Mouse (Mus musculus) megakaryocyte progenitor cell, adult 5-6 weeks (primary cell): ENCODE results near the gene Serp1. TPM values are rescaled to one million over a fixed set of nuclear protein-coding genes. Genes with fewer than 3 reads are reported as not detected.
A peak's percentile ranks its signal among the peaks of the same experiment; 100 is the strongest.

Experiments used
- ATAC-seq: replicated peaks from 2 replicates; pipeline ENCODE4 v1.8.0; 2016; ENCODE audit warnings: mild to moderate bottlenecking, moderate TSS enrichment, inconsistent platforms; ENCODE audit not compliant: poor library complexity
- total RNA-seq, 2 experiments: library from RNA; stranded (forward) in 1 of 2; stranded (reverse) in 1 of 2; fragments of 157-497, 149-512 nt in 1 of 2; fragments of 200-1000 nt in 1 of 2; gene quantifications; 2 replicates each; pipeline versions ENCODE4 v1.2.3 to v1.2.4; 2015 to 2017

Serp1 gene
- 130 and 146 TPM in 2 replicates for total RNA-seq (2015)
- total RNA-seq (2017): 136 and 145 TPM in 2 replicates

DNA sequence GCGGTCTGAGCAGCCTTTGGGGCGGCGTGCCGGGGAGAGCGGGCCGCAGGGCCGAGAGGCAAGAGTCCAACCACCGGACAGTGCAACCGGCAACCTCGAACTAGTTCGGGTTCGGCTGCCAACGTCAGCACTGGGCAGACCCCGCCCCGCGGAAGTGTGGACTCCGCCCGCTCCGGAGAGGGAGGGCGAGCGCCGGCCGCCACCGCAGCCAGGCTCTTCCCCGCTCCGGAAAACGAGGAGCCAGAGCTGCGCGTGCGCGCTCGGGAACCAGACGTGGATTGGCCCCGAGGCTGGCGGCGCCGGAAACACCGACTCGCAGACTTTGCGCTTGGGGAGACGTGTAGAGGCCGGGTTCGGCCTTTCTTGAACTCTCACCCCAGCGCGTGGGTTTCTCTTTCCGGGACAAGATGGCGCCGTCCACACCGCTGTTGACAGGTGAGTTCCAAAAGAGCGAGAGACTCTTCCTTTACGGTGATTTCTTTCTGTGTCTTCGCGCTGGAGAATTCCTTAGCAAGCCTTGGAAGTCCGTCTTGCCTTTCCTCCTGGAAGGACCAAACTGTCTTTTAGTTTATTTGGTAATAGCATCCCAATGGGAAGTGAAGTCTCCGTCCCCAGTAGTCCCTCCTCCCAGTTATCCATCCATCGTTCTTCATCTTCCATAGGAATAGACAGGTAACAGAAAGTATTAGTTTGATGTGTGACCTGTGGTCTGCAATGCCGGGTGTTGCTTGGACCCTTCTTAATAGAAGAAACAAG is at the start of gene Serp1, which contains the start of gene Eif2a:
Gene Serp1, minus strand, starts transcription at position 241 of the 756 bp plus-strand sequence.
Gene Eif2a, plus strand, starts transcription at position 170 of the 756 bp plus-strand sequence.
- peak; percentile 95 for ATAC-seq

DNA sequence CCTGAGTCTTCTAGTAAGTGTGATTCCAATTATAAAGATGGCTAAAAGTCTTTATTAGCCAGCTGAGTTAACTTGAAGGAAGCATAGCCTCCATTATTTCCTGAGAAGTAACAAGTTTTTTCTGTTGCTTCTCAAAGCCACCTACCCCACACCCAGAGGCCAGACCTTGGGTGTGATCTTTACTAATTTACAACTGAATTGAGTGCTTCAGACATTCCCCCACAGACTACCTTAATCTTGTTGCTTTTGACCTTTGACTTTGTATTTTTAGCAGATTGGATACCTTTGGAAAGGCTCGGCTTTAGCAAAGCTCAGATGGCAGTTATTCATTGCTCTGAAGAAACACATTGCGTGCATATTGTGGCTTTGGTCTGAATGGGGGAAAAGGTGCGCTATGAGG is 45.1 kb upstream of the Serp1 start:
- ATAC-seq: no peak

DNA sequence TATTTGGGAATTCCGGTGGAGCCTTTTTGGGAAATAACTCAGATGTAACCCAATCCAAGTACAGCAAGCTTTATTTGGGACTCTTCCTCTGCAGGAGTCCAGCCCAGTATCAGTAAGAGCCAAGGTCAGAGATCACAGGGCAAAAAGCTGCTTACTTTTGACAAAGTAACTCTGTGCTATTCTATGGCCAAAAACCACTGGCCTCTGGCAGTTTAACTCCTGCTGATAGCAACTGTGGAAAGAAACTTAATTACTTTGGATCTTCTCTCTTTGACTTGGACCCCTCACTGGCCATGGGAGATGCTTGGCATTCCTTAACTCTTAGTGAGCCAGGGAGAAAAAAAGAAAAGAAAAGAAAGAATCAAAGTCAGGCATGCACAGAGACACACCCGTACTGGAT is 35.7 kb upstream of the Serp1 start:
- ATAC-seq: no peak

DNA sequence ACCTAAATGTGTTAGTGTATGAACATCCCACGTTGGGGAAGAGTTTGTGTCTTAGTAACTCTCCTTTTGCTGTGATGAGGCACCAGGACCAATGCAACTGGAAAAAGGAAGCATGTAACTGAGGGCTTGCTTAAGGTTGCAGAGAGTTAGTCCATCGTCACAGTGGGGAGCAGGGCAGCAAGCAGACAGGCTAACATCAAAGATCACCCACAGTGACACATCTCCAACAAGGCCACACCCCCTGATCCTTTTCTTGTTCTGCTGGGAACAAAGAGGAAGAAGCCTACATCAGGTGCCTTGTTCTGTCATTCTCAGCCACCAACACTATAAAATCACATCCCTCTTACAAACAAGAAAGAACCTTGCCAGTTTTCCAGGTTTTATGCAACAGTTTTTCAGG is 34.2 kb upstream of the Serp1 start:
- peak; percentile 68 for ATAC-seq

DNA sequence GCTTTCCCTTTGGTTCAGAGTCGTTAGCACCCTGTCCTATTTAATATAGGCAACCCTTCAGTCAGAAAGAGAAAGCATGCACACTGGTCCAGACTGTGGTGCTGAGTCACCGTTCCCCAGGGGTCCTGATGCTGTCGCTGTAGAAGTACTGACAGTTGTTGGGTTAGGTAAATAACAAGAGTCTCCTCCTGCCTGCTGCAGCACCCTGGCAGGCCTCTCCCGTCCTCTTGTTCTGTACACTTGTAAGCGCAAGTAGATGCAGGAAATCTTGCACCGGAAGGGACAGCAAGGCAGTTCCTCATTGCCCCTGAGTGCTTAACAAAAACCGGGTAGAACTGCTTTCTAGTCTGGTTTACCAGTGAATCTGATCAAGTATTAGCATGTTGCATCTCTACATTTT is 31.0 kb upstream of the Serp1 start:
- ATAC-seq: peak; percentile 54; the same call in 1 of the 2 replicates

DNA sequence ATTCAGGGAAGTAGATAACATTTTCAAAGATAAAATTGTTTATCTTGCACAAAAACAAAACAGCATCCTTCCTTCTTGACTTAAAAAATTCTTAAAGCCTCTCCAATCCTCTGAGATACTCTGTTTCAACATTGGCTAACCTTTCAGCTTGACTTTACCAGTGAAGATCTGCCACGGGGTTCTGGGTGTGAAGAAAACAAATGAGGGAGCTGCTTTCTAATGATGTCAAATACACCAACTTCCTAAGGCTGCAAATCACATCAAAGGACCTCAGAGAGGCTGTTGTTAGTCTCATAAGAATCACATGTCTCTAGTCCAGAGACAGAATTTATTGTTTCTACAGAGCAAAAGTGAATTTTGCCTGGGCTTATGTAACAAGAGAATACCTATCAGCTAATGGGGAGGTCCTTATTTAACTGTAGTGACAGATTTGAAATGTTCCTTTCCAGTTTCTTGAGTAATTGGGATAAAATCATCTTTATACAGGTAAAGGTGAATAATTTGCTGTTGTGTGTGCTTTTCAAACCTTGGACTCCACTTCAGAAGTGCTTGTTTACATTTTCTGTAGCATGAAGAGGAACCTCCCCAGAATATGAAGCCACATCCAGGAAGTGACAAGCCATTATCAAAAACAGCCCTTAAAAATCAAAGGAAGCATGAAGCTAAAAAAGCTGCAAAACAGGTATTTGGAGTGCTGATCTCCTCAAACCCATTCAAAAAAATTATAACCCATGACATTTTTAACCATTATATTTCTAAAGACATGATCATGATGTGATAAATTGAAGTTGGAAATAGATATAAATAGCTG is 26.5 kb upstream of the Serp1 start:
- no peak for ATAC-seq

DNA sequence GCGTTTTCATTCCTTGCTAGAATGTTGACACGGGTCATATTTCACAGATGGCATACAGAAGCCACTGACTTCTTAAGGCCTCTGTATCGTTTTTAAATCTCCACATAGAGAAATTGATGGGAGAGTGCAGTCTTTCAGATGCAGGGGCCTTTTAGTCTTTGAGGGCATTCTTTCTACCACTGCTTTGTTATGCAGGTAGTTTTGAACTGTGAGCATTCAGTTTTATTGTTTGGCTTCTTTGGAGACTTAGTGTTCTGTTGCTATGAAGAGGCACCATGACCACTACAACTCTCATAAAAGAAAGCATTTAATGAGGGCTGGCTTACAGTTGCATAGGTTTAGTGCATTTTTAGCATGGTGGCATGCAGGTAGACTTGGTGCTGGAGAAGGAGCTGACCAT is 10.9 kb upstream of the Serp1 start:
- ATAC-seq: no peak

DNA sequence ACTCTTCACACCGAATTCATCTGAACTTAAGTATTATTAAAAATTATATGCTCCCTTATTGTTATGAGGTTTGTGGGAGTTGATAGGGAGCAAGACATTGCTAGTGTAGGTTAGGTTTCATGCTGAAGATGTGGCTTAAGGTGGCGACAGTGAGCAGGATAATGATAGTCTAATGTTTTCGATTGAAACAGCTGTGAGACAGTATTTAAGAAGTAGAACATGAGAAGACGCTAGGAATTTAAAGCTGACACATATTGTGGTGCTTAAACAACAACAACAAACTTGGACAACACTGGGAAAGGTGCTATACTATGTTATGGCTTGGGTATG is 681 bp upstream of the Serp1 start:
- no peak for ATAC-seq

DNA sequence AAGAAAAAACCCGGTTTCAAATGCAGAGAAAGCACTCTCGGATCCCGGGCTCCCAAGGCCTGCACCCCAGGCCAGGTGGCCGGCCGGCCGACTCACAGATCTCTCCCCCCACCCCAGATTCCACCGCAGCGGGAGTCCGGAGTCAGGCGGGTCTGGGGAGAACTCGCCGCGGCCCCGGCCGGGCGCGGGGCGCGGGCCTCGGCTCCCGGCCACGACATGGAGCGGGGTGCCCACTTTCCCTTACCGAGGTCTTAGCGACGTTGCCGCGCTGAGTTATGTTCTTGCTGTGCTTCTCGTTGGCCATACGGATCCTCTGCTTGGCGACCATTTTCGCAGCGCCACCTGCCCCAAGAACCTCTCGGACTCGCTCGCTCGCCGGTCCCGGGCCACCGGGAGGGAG is 526 bp downstream of the Serp1 start:
- peak; percentile 3; the same call in 1 of the 2 replicates for ATAC-seq

DNA sequence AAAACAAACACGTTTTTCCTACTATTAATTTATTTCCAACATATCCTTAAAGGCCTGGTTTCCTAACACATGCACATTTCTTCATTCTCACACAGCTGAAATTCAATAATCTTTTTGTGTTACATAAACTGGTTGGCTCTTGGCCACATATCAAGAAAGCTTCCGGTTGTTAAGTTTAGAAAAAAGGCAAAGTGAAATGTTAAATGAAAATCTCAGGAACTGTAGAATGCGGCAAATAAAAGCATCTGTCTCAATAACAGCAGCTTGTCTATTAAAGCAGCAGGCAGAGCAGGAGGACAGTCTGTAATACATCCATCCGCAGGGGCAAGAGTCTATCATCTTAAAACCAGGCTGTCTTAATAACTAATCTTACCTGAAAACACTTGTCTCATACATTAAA is 1.4 kb downstream of the Serp1 start:
- ATAC-seq: no peak

DNA sequence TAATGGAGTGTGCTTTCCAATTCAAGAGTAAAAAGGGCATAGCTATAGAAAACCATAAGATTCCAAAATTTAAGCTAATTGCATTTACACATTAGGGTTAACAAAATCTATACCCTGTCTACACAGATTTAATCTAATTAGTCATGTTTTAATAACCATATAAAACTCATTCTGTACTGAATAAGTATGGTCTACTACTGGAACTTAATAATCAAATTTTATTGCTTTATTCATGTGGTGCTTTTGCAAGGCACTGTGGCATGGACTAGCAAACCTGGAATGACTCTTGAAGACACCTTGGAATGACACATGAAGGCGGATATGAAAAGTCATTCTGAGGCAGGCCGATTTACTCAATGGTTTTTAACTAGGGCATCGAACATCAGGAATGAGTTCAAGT is 2.3 kb downstream of the Serp1 start:
- no peak for ATAC-seq

DNA sequence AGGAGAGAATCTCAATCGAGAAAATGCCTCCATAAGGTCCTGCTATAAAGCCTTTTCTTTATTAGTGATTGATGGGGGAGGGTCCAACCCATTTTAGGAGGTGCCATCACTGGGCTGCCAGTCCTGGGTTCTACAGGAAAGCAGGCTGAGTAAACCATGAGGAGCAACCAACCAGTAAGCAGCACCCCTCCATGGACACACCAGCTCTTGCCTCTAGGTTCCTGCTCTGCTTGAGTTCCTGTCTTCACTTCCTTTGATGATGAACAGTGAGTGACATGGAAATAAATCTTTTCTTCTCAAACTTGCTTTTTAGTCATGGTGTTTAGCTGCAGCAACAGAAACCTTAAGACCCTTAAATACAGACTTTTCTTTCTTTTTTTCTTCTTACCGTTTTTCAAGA is 4.3 kb downstream of the Serp1 start:
- no peak for ATAC-seq

DNA sequence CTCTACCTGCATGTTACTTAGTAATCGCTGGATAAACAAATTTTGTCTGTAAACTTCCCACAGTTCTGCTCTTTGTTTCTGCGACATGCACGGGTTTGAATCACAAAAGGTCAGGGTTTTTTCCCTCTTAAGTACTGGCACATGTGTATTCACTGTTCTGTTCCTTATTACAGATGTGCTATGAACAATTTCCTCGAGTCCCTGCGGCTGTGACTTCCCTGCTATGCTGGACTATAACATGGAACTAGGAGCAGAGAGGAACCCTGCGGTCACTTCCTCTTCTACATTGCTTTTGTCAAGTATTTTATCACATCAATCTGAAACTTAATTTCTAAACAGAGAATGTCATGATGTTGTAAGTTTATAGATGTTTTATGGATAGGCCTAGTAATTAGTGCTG is 5.4 kb downstream of the Serp1 start:
- ATAC-seq: peak; percentile 45

DNA sequence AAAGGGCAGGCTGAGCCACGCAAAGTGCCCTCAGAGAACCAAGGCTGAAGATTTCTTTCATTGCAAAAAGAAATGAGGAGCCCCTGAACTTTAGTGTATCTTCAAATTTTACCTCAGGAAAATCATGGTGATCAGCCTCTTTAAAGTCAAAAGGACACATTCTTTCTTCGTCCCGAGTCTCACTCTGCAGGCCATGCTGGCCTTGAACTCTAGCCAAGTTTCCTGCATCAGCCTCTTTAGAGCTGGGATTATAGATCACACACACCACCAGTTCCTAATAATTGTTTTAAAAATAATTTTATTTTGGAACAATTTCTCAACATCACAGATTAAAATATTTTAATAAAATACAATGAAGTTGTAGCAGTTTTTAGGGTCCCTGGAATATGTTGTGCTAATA is 6.2 kb downstream of the Serp1 start:
- no peak for ATAC-seq

DNA sequence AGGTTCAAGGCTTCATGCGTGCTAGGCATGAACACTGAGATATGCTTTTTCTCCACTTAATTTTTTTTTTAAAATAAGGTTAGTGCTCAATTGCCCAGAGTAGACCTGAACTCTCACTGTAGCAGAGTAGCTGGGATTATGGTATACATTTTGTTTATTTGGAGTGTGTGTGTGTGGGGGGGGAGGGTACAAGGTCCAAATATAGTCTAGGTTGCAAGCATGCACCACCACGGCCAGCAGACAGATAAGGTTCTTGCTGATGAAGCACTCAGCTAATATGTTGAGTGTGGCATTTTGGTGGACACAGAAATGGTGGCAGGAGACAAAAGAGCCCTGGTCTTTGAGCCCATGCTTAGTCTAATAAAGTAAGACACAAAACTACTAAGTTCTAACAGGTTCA is 6.7 kb downstream of the Serp1 start:
- ATAC-seq: no peak

DNA sequence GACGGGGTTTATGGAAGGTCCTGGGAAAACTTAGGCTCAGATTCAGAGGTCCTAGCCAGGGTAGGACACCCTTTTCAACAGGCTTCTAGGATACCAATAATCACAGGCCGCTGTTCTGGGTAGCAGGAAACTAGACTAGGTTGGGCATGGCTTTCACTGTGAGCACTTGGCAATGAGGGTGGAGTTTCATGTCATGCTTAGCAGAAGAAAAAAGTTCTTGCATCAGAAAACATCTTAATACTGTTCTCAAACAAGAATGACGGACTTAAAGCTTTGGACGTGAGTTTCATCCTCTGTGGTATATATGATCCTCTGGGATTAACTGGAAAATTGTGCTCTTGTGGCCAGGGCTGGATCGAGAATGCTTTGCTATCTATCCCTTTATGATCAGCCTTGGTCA is 7.9 kb downstream of the Serp1 start:
- ATAC-seq: no peak

DNA sequence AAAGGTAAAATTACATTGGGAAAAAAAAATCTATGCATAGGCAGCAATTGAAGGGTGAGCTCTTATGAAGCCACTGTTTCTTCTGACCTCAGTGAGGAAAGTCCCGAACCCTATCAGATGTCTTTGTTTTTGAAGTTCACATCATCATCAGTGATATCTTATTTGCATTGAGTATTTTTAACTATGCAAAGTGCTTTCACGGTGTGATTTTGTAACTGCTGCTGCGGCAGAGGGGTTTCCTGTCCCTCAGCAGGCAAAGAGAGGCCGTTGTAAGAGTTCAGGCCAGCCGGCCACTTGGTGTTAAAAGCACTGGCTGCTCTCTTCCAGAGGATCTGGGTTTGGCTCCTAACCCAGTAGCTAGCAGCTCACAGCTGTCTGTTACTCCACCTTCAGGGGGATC is 8.4 kb downstream of the Serp1 start:
- ATAC-seq: peak; percentile 61

DNA sequence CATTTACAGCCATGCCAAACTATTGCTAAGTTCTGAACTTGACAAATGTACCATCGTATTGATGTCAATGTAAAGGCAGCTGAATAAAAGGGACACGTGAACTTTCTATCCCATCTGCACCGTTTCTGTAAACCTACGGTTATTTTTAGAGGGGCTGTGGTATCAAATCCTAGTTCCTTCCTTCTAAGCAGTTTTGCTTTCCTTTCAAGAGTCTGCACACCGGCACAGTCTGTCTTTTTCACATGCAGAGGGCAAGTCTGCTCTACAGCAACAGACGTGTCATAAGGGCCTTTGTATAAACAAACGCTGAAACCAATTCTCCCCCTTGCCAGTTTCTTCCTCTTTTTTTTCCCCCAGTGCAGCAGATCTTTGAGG is 9.1 kb downstream of the Serp1 start:
- peak; percentile 80 for ATAC-seq

DNA sequence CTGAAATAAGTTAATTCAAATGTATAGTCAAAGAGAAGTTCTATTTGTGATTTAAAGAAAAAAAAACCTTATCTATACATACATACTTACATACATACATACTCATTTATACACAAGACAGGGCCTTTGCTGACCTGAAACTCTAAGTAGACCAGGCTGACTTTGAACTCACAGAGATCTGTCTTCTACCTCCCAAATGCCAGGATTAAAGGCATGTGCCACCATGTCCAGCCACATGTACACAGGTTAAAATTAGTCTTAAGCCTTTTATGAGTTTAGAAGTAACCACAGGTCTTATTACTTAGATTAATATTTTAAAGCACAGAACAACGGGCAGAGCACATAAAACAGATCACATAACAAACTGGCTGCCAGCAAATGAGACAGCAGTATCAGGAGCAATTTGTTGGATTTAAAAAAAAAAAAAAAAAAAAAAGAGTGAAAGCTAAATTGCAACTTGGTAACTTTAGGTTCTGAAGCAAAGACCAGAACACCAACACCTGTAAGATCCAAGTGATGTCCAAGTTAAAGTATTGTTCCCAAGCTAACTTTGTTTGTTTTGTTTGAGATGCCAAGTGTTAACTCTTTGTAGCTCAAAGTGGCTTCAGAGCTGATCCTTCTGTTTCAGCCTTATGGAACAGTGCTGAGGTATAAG is 9.6 kb downstream of the Serp1 start:
- ATAC-seq: no peak

DNA sequence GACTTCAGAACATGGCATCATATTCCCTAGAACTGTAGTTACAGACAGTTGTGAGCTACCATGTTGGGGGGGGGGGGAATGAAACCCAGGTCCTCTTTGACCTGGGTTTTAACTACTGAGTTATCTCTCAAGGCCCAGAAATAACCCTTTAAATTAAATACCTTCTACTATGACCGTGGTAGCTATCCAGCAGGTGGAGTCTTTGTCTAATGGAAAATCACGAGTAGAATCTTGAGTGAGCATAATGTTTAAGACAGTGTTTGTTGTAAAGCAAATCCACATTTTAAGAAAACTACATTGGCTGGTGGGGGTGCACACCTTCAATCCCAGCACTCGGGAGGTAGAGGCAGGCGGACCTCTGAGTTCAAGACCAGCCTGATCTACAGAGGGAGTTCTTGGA is 12.2 kb downstream of the Serp1 start:
- ATAC-seq: no peak

DNA sequence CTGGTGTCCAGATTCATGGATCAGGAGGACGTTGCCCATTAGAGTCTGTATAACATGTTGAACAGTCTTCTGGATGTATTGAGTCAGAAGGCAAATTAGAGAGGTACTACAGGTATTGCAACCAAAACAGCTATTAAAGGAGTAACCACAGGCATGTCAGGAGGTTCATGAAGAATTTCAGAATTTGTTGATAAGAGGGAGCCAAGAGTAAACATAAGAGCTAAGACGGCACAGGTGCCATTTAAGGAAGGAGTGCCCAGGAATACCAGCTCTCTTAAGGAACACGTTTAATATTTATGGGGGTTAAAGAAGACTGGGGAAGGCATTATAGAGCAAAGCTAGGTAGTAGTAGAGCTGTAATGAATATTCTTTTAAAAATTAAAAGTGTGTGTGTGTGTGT is 13.0 kb downstream of the Serp1 start:
- no peak for ATAC-seq

DNA sequence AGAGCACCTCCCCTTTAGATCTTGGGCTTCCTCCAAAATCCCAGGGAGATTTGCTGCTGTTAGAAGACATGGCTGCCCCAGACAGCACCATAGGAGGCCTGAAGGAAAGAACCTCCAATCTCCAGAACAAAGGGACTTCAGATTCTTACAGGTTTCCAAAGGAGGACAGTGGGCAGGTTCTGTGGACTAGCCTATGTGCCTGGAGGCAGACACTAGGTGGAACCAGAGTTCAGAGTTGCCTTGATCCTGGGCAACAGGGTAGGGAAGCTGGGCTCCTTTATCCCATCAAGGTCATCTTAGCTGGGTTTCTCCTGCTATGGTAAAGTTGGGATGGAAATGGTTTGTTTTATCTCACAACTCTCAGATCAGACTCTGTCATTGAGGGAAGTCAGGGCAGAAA is 14.1 kb downstream of the Serp1 start:
- peak; percentile 56 for ATAC-seq
